Mouse (Mus musculus): ENCODE results near the gene Tgfa.
A peak's percentile ranks its signal among the peaks of the same experiment; 100 is the strongest.

Tgfa gene

DNA sequence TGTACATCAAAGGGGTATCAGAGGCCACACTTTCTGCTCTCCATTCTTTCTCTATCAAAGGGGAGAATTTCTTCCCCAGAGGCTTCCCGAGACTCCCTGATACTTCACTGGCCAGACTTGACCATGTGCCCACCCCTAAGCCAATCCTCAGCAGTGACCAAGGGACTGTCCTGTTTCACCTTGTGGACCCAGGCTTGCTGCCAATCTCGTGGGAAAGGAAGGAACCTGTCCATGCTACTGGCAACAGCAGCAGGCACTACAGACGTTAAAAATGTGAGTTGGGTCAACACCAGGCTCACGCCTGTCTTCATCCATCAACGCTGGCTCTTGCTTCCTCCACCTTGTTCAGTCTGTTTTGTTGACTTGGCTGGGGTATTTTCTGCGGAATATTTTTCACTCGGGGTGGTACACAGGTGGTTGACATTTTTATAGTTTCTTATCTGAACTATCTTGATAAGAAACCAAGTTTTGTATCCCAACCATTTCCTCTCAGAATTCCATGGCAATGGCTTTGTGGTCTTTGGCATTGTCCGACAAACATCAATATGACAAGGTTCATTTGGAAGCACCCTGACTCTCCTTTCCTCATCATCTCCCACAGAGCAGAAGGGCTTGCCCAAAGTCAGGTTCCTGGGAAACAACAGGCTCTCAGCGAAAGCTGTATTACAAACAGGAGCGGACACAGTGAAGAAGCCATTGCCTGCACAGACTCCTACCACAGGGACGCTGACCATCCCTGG lies 6.1 kb upstream of the Tgfa start:
- no peak for DNase-seq

DNA sequence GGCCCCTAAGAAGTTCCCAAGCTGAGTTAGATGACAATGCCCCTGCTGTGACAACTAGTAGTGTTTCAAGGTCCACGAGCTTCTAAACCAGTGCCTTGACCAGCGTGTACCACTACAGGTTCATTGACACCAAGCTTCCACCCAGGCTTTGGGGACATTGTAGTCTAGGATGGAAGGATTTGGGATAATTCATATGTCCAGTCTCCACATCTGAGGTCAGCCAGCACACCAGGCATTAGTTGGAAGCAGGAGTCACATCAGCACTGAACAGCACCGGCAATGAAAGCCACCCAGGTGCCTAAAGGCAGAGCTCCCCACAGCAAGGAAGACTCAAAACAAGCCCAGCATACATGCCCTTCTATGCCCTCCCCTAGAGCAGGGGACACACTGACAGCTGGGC lies 4.4 kb upstream of the Tgfa start:
- DNase-seq: no peak

- no peak for DNase-seq
Measured at GRCm38 (mm10) chr6:86192978-86193377, 2.0 kb upstream of the Tgfa start.

- peak; percentile 37 for DNase-seq
Measured at GRCm38 (mm10) chr6:86193879-86194278, 1.1 kb upstream of the Tgfa start.

DNA sequence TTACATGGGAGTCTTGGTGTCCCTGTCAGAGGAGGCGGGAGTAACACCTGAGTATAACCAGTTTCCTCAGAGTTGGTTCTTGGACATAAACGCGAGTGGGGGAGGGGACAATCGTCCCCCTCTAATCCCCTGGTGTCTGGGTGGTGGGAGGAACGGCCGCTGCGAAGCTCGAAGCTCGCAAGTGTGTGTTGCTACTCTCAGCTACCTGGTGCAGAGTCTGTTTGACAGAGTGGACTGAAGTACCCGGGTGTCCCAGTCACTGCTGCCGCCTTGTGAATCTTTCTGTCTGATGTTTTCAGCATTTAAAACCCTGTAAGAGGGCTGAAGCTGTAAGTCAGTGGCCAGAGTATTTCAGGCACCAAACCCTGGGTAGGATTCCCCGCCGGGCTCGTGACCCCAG lies 1.0 kb downstream of the Tgfa start:
- peak; percentile 30 for DNase-seq

DNA sequence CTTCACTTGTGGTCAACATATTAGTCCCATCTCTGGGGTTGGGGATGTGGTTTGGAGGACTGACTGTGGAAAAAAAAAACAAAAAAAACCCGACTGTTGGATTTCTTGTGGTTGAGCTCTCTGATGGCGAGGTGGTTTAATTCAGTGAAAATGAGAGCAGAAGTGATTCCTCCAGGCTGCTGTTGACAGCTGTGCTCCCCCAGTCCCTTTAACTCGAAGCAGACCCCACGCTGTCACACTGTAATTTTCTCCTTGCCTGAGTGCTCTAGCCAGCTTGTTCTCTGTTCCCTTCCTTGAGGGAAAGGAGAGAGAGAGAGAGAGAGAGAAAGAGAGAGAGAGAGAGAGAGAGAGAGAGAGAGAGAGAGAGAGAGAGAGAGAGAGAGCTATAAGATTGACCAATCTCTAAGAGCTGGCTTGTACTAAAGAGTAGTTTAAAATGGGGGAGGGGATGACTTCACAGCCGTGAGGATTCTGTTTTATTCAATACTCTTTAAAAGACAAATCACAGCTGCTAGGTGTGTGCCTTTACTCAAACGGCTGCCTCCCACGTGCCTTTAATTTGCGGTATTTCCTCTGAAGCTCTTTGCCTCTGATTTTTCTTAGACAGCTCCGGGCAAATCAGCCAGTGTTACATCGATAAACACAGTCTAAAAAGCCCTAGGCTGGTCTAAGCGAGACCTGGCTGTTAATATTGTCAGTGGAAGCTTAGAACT lies 2.3 kb downstream of the Tgfa start:
- DNase-seq: peak; percentile 31

GRCm38 (mm10) chr6:86200934-86201333 lies 5.9 kb downstream of the Tgfa start:
- DNase-seq: no peak

DNA sequence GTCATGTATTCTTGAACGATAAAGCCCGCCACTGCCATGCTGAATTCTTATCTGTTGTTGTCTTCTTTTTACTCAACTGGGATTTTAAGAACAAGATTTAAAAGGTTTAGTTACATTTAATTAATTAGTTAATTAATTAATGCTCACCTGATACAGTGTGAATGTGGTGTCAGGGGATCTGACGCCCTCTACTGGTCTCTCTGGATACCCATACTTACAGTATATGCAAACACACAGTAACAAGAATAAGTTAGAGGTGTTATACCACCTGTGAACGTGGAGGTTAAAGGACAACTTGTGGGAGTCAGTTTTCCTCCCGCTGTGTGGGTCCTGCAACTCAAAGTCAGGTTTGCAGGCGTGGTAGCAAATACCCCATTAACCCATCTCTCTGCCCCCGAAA lies 8.1 kb downstream of the Tgfa start:
- DNase-seq: no peak

GRCm38 (mm10) chr6:86206014-86206413 lies 11.0 kb downstream of the Tgfa start:
- DNase-seq: no peak

- DNase-seq: no peak
Measured at GRCm38 (mm10) chr6:86206985-86207384, 12.0 kb downstream of the Tgfa start.

DNA sequence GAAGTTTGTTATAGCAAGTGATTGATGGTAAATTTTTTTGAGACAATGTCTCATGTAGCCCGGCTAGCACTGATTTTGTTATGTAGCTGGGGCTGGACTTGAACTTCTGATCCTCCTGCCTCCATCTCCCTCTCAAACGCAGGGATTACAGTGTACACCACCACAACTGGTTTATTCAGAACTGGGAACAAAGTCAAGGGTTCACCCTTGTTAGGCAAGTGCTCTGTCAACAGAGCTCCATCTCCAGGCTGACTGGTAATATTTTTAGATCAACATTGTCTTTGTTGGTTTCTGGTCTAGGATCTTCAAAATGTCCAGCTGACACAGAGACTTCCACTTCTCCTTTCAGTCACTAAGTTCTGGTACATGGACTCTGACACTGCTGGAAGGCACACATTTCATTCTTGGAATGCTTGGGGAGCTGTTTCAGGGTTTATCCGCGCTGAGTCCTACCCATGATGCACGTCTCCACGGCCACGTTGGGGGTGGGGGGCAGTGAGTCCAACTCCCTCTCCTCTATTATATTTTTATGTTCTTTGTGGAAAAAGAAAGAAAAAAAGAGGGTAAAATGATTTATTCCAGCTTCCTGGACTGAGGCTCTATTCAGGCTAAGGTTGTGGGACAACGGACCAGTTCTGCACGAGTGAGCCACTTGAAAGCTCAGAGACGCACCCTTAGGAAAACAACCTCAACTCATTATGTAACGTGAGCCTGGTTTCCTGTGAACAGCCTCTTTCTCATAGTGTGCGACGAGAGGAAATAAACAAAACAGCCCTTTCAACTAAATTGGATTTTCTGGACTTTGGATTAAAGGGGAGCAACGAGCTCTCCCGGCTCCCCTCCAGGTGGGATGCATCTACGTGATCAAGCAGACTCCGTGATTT lies 14.4 kb downstream of the Tgfa start:
- DNase-seq: peak; percentile 43

DNA sequence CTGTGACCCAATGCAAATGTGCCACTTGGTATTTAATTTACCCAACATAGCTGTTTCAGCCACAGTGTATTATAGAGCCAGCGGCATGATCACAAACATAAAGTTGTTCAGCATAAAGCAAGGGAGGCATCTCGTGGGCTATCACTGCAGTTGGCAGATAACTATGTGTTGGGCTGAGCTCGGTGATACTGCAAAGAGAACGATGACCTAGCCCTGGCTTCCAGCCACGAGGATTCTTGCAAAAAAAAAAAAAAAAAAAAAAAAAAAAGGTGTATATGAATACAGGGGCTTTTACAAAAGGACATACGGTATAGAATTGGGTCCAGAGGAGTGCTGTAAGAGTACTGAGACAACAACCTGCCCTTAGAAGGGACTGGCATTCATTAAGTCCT lies 15.0 kb downstream of the Tgfa start:
- no peak for DNase-seq

DNA sequence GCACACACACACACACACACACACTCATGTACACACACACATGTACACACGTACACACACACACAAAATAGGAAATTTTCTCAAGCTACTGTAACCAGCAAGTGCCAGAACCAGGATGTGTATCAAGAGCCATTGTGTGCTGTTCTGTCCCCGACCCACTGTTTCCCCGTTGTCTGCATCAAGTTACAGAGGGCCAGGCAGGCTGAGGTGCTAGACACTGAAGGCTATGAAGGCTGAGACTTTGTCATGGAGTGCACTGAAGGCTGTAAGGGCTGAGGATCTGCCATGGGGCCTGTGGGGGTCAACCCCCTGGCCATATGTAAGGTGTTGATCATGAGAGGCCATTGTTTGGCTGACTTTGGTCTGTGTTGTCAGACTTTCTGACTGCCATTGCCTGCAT lies 15.6 kb downstream of the Tgfa start:
- DNase-seq: no peak

DNA sequence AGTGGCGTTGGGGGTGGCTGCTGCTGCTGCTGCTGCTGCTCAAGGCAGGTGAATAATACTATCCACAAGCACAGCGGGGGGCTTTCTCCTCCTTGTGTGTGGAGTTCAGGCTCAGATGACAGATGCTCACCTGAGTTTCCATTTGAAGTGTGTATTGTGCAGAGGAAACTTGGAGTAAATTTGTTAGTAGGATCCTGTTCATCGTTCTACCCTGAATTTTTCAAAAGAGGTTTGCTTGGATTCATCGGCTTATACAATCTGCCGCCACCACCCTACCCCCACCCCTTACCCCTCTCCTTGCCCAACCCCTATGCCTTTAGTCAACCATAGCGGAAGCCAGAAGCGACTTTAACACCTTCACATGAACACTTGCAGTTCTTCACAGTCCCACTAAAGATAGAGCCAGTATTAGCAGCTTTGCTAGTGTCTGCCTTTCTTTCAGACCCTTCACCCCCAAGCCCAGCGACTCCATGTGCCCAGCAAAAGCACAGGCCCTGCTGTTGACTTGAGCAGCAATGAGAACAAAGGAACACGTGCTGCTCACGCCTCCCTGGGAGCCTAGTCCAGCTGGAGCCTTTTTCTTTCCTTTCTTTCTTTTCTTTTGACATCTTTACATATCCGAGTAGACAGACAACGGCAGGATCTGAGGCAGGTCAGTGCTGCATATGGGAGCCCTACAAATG lies 16.2 kb downstream of the Tgfa start:
- peak; percentile 43 for DNase-seq

GRCm38 (mm10) chr6:86212871-86213640 lies 18.0 kb downstream of the Tgfa start:
- DNase-seq: no peak

- DNase-seq: no peak
Measured at GRCm38 (mm10) chr6:86218066-86218465, 23.0 kb downstream of the Tgfa start.

GRCm38 (mm10) chr6:86218739-86219138 lies 23.7 kb downstream of the Tgfa start:
- DNase-seq: no peak

- DNase-seq: no peak
Measured at GRCm38 (mm10) chr6:86219494-86219893, 24.5 kb downstream of the Tgfa start.

DNA sequence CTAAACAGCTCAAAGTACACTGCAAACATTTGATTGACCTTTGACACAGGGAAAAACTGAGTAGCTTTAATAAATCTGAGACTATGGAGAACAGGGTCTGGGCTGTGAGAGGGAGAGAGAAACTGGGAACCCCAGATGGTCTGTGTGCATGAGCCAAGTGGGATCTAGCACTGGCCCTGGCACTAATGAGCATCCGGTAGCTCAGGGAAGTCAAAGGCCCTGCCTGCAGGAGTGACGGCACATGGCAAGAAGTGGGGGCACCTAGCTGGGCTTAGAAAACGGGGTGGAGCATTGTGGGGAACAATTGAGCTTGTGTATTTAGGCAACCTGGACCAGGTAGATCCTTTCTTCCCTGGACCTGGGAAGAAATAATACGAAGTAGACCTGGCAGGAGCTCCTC lies 25.1 kb downstream of the Tgfa start:
- DNase-seq: no peak

GRCm38 (mm10) chr6:86222381-86222780 lies 27.4 kb downstream of the Tgfa start:
- no peak for DNase-seq

- DNase-seq: no peak
Measured at GRCm38 (mm10) chr6:86225604-86226003, 30.6 kb downstream of the Tgfa start.

DNA sequence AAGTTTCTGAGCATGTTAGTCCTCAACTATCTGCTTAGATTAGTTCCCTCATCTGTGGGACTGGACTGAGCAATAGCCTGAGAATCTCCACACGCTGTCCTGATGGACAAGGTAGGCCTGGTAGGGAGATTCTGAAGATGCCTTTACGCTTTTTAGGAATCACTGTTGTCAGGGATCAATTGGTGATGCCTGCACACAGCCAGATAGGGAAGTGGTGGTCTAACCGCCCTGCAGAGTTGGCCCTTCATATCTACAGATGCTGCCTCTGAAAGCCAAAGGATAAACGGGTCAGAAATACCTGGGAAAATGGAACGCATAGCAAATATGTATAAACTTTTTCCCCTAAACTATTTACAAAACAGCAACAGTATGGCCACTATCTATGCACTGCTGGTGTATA lies 37.3 kb downstream of the Tgfa start:
- no peak for DNase-seq

Measured in embryo, embryonic 11 days (tissue).